Mouse (Mus musculus): Measurements from ENCODE around the gene Sys1.

DNA sequence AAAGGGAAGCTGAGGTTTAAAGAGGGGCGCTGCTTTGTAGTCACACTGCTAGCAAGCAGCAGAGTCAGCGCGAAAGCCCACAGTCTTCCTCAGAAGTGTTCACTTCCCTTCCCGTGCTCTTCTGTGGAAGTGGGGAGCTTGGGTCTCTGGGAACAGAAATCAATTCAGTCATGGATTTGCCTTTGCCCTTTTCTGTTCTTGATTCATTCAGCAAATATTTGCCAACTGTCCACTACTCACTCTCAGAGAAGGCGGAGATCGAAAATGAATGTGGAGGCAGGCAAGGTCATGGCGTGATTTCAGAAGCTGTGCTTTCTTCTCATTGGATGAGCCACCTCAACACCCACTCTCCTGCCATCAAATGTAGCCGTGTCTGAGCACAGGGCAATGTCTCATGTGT, 1.8 kb downstream of the Sys1 start:
- TF ChIP-seq CTCF (IDR thresholded peaks at IDR 0.05; ENCODE audit: low read depth), result no peak
- no peak for TF ChIP-seq EP300 (optimal IDR thresholded peaks at IDR 0.05)
